Mouse (Mus musculus) limb, embryonic 11.5 days (tissue): ENCODE data around the gene Tdg. TPM values are rescaled to one million over a fixed set of nuclear protein-coding genes. Genes with fewer than 3 reads are reported as not detected.

Source experiments
- ATAC-seq: fragments of 200-750 bp; cut with Nextera tagmentation; 2 replicates; pipeline ENCODE4 v1.8.0; 2017; ENCODE audit warnings: low read depth; ENCODE audit not compliant: insufficient number of reproducible peaks, low FRiP score, low TSS enrichment
- DNase-seq: peaks from one replicate; pipeline ENCODE4 v3.0.0-alpha.2; 2015; ENCODE audit warnings: low spot score
- H3K27ac ChIP-seq: fragments of 300-500 bp; sonication (generic); replicated peaks from 2 replicates; pipeline ENCODE4 v1.5.1; 2014; ENCODE audit warnings: low read depth, mild to moderate bottlenecking, low read length
- H3K27me3 ChIP-seq: fragments of 300-500 bp; sonication (generic); 2 replicates; pipeline ENCODE4 v1.6.1; 2014; ENCODE audit warnings: mild to moderate bottlenecking, low read length, mixed read lengths; ENCODE audit not compliant: control insufficient read depth, insufficient read depth
- H3K36me3 ChIP-seq: fragments of 300-500 bp; sonication (generic); 2 replicates; pipeline ENCODE4 v1.6.1; 2014; ENCODE audit warnings: mild to moderate bottlenecking, low read length, moderate library complexity, mixed read lengths; ENCODE audit not compliant: control insufficient read depth, insufficient read depth
- H3K4me1 ChIP-seq: fragments of 300-500 bp; sonication (generic); 2 replicates; pipeline ENCODE4 v1.6.1; 2014; ENCODE audit warnings: low read length, mixed read lengths; ENCODE audit not compliant: control insufficient read depth, insufficient read depth
- H3K4me2 ChIP-seq: fragments of 300-500 bp; sonication (generic); 2 replicates; pipeline ENCODE4 v1.6.1; 2014; ENCODE audit warnings: low read depth, mild to moderate bottlenecking, moderate library complexity; ENCODE audit not compliant: severe bottlenecking
- H3K4me3 ChIP-seq: fragments of 300-500 bp; sonication (generic); 2 replicates; pipeline ENCODE4 v1.5.1; 2014; ENCODE audit warnings: low read depth, low read length
- H3K9ac ChIP-seq: fragments of 300-500 bp; sonication (generic); 2 replicates; pipeline ENCODE4 v1.6.1; 2014; ENCODE audit warnings: mild to moderate bottlenecking, low read length
- H3K9me3 ChIP-seq: fragments of 300-500 bp; sonication (generic); 2 replicates; pipeline ENCODE4 v1.6.1; 2016; ENCODE audit warnings: low read length; ENCODE audit not compliant: control insufficient read depth
- WGBS: fragments of 180-500 bp; shearing (Covaris S2); extraction: QIAGEN DNeasy Blood & Tissue Kit; methylation state at CpG from one replicate; pipeline ENCODE4 v1.1.7; 2014; 5-methylcytosine and 5-hydroxymethylcytosine counted together
- polyA plus RNA-seq: library from polyadenylated mRNA; unstranded; fragments of >200 nt; fragmentation: Nextera tagmentation; extraction: Ambion mirVana; gene quantifications from 2 replicates; pipeline ENCODE4 v1.2.1, GENCODE M21; 2014

The Tdg gene
- polyA plus RNA-seq, 1 experiment from 2014 or later: 250 TPM

GRCm38 (mm10) chr10:82696453-82697079, 66.9 kb downstream of the Tdg start:
- Histone ChIP-seq H3K4me3 (no peak overlapping the region), H3K9ac (no peak overlapping the region), H3K9me3 (no peaks in the 10 kb centered on the region), H3K36me3 (no peaks in the 10 kb centered on the region), H3K27ac (no peak overlapping the region), H3K27me3 (no peaks in the 10 kb centered on the region), H3K4me2 (no peak overlapping the region), H3K4me1 (no peaks in the 10 kb centered on the region)
- ATAC-seq (no peak), DNase-seq (no peak)
- WGBS: 69% methylated on average over 4 of the region's 4 CpGs

DNA sequence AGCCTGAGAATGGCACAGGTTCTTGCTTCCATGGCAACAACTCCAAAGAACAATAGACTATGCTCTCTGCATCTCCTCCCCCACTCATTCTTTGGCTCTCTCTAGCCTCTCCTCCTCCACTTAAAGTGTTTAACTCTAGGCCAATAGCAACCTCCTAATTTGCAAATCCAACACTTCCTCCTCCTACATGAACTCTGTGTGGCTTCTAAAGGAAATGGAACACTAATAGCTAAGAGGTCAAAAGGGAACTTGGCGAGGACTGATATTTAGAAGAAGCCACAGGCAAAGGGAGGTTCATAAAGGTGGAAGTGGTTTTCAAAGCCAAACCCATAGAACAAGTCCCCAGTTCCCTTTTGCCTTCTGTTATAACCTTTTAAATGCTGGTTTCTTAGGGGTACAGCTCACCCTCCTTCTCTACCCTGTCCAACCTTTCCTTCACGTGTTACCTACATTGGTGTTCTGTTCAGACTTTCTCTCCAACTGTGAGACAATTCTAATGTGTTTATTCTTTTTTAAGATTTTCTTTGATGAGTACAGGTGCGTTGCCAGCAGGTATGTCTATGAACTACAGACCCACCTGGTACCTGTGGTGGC, 67.8 kb downstream of the Tdg start:
- no peaks in the 10 kb centered on the region for H3K4me1 ChIP-seq
- no peak overlapping the region for H3K9ac ChIP-seq
- DNase-seq (no peak), ATAC-seq (no peak)
- H3K36me3 ChIP-seq: no peaks in the 10 kb centered on the region
- 78% methylated on average over 3 of the region's 3 CpGs for WGBS
- H3K27ac ChIP-seq: no peak overlapping the region
- H3K4me2 ChIP-seq: no peak overlapping the region
- H3K4me3 ChIP-seq: no peak overlapping the region
- no peaks in the 10 kb centered on the region for H3K9me3 ChIP-seq
- no peaks in the 10 kb centered on the region for H3K27me3 ChIP-seq

DNA sequence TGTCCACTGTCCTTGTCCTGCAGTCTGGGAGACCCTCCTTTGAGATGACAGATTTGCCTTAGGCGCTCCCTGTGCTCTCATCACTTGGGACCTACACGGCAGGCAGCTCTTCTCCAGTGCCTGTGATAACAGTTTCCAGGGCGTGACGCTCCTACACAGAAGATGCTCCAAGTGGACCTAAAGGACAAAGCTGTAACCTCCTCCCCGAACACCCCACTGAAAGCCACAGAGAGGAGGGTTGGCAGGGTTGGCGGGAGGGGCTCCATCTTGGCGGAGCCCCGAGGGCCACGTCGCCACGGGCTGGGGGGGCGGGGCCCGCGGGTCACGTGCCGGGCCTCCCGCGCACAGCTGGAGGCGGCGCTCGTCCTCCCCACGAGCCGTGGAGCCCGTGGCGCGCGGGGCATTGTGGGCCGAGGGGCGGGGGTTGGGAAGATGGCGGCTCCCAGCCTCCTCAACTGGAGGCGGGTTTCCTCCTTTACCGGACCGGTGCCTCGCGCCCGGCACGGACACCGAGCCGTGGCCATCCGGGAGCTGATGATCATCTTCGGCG, 69.2 kb downstream of the Tdg start:
- peak; percentile 94 for ATAC-seq
- WGBS: 2% methylated on average over 36 of the region's 42 CpGs

DNA sequence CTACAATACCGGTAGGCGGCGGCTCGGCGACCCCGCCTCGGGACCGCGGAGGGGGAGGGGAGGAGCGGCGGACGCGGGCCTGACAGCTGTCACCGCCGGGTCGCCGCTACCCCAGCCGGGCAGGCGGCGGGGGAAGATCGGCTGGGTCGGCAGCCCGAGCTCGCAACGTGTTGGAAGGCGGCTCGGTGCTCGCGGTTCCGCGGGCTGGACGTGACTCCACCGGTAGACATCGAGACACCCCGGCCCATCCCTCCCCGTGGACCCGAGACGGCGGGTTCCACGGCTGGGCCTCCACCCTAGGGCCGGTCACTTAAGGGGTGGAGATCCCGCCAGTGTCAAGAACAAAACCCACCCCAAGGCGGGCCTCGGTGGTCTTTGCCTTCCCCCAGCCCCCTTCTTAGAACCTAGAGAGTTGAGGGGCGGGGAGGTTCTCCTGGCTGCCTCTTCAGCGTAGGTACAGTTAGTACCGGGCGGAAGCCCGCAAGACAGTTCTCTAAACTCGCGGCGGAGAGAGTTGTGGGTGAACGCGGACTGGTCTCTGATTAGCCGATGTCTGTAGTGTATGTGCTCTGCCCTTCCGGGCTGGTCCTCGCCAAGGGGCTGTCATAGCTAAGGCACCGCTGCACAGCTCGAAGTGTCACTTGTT, 69.8 kb downstream of the Tdg start:
- Histone ChIP-seq H3K4me1 (no peaks in the 10 kb centered on the region), H3K9ac (peak overlapping the region; percentile 78), H3K27ac (no peak overlapping the region), H3K4me3 (peak overlapping the region; percentile 96), H3K4me2 (peak overlapping the region; percentile 89), H3K9me3 (no peaks in the 10 kb centered on the region), H3K27me3 (no peaks in the 10 kb centered on the region), H3K36me3 (no peaks in the 10 kb centered on the region)
- WGBS: under 1% methylated on average over 59 of the region's 59 CpGs
- ATAC-seq: peak; percentile 74
- DNase-seq: peak; percentile 39

More for the DNA sequence above, 69.2 kb downstream of the Tdg start:
- no peaks in the 10 kb centered on the region for H3K27me3 ChIP-seq
- no peaks in the 10 kb centered on the region for H3K9me3 ChIP-seq
- H3K4me3 ChIP-seq: peak overlapping the region; percentile 96
- H3K36me3 ChIP-seq: no peaks in the 10 kb centered on the region
- H3K9ac ChIP-seq: peak overlapping the region; percentile 78
- no peaks in the 10 kb centered on the region for H3K4me1 ChIP-seq
- peak; percentile 92 for DNase-seq
- no peak overlapping the region for H3K27ac ChIP-seq
- H3K4me2 ChIP-seq: peak overlapping the region; percentile 89

Other genes with a start within 250 kb of the Tdg start
- gene Gm1553, start 137.2 kb upstream of the Tdg start, polyA plus RNA-seq: not detected in 2 replicates
- 44.3 and 49.0 TPM in 2 replicates for gene 1190007I07Rik, start 6.6 kb upstream of the Tdg start, polyA plus RNA-seq
- 5.1 and 6.2 TPM in 2 replicates for gene Glt8d2, start 60.8 kb downstream of the Tdg start, polyA plus RNA-seq
- gene Hcfc2, start 66.3 kb downstream of the Tdg start, polyA plus RNA-seq: 32.2 and 33.6 TPM in 2 replicates
- 74.4 and 84.4 TPM in 2 replicates for gene Nfyb, start 134.3 kb downstream of the Tdg start, polyA plus RNA-seq
- 170 and 176 TPM in 2 replicates for gene Txnrd1, start 204.1 kb downstream of the Tdg start, polyA plus RNA-seq
- gene Eid3, start 236.8 kb downstream of the Tdg start, polyA plus RNA-seq: 0.52 and 0.62 TPM in 2 replicates